Mouse (Mus musculus) heart, embryonic 11.5 days (tissue): ENCODE measurements at regions not wholly inside any gene's neighbourhood (a gene's known extent, or its start where the extent isn't known, plus 50 kb on each side); places are given as distances from the start of the nearest gene placed in this dataset.

Experiments
- ATAC-seq: fragments of 200-750 bp; cut with Nextera tagmentation; replicated peaks from 2 replicates; pipeline ENCODE4 v1.8.0; 2017; ENCODE audit warnings: moderate library complexity; ENCODE audit not compliant: insufficient number of reproducible peaks, low FRiP score, low TSS enrichment
- H3K27ac ChIP-seq: fragments of 300-500 bp; sonication (generic); 2 replicates; pipeline ENCODE4 v1.5.1; 2014; ENCODE audit warnings: mild to moderate bottlenecking, low read depth, low read length
- H3K27me3 ChIP-seq: fragments of 300-500 bp; sonication (generic); 2 replicates; pipeline ENCODE4 v1.6.1; 2014; ENCODE audit warnings: mild to moderate bottlenecking, low read length, mixed read lengths; ENCODE audit not compliant: control insufficient read depth, insufficient read depth
- H3K36me3 ChIP-seq: fragments of 300-500 bp; sonication (generic); 2 replicates; pipeline ENCODE4 v1.6.1; 2014; ENCODE audit warnings: mild to moderate bottlenecking, low read length, moderate library complexity, mixed read lengths; ENCODE audit not compliant: control insufficient read depth, insufficient read depth
- H3K4me1 ChIP-seq: fragments of 300-500 bp; sonication (generic); 2 replicates; pipeline ENCODE4 v1.6.1; 2014; ENCODE audit warnings: low read length; ENCODE audit not compliant: control insufficient read depth, insufficient read depth
- H3K4me2 ChIP-seq: fragments of 300-500 bp; sonication (generic); 2 replicates; pipeline ENCODE4 v1.6.1; 2014; ENCODE audit warnings: mild to moderate bottlenecking, moderate library complexity
- H3K4me3 ChIP-seq: fragments of 300-500 bp; sonication (generic); 2 replicates; pipeline ENCODE4 v1.5.1; 2014; ENCODE audit warnings: low read depth, low read length
- H3K9ac ChIP-seq: fragments of 300-500 bp; sonication (generic); 2 replicates; pipeline ENCODE4 v1.6.1; 2014; ENCODE audit warnings: mild to moderate bottlenecking, low read depth, low read length, moderate library complexity
- H3K9me3 ChIP-seq: fragments of 300-500 bp; sonication (generic); replicated peaks from 2 replicates; pipeline ENCODE4 v1.6.1; 2016; ENCODE audit warnings: low read length; ENCODE audit not compliant: control insufficient read depth
- WGBS: fragments of 180-500 bp; shearing (Covaris S2); extraction: QIAGEN DNeasy Blood & Tissue Kit; methylation state at CpG from one replicate; pipeline ENCODE4 v1.1.7; 2014; ENCODE audit not compliant: insufficient replicate concordance; 5-methylcytosine and 5-hydroxymethylcytosine counted together

DNA sequence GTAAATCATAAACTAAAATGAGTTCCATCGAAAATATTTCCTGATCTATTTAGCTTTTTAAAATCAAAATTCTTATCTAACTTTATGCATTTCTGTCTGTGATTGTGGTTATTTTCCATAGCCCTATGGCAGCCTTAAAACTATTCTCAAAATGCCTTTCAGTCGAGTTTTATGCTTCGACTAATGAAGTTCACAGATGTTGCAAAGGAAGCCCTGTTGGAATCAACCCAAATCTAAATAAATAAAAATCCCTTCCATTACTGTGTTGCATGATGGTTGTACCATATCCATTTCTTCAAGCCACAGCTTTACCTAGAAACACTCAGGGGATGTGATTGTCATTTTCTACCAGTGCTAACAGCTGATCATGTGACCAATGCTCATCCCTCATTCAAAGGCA is 585.6 kb upstream of the N6amt1 start:
- 82% methylated on average over 3 of the region's 3 CpGs for WGBS
- no peak for ATAC-seq
- Histone ChIP-seq H3K4me3 (no peak overlapping the region), H3K27me3 (no peaks in the 10 kb centered on the region), H3K9me3 (no peaks in the 10 kb centered on the region), H3K36me3 (no peaks in the 10 kb centered on the region), H3K27ac (no peak overlapping the region), H3K9ac (no peak overlapping the region), H3K4me2 (no peak overlapping the region), H3K4me1 (no peaks in the 10 kb centered on the region)

DNA sequence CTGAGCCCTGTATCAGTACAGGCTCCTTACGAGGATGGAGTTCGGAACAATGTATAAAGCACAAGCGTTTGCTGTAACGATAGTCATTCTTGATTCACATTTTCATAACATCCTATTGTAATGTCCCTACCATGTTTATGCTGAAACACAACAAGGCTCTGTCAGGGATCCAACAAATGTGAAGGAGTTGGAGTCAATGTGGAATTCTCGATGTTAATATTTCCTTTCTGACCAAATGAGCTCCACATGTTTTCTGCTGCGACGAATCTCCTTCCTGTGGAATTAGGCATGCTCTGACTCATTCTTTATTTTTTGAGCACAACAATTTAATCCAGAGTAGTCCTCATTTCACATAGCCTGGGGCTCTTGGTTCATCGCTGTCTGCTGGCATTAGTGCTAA is 588.0 kb upstream of the N6amt1 start:
- Histone ChIP-seq H3K36me3 (no peaks in the 10 kb centered on the region), H3K27ac (no peak overlapping the region), H3K9me3 (no peaks in the 10 kb centered on the region), H3K4me3 (no peak overlapping the region), H3K4me2 (no peak overlapping the region), H3K9ac (no peak overlapping the region), H3K27me3 (no peaks in the 10 kb centered on the region), H3K4me1 (no peaks in the 10 kb centered on the region)
- WGBS = 86% methylated on average over 8 of the region's 8 CpGs
- ATAC-seq = no peak

GRCm38 (mm10) chr16:86741236-86741635 is 612.7 kb upstream of the N6amt1 start:
- Histone ChIP-seq H3K27me3 (no peaks in the 10 kb centered on the region), H3K4me3 (no peak overlapping the region), H3K9me3 (no peaks in the 10 kb centered on the region), H3K4me1 (no peaks in the 10 kb centered on the region), H3K9ac (no peak overlapping the region), H3K36me3 (no peaks in the 10 kb centered on the region), H3K27ac (no peak overlapping the region), H3K4me2 (no peak overlapping the region)
- ATAC-seq = no peak
- WGBS = 82% methylated on average over 5 of the region's 5 CpGs

- 17% methylated on average over 5 of the region's 5 CpGs for WGBS
- Histone ChIP-seq H3K27ac (no peak overlapping the region), H3K4me1 (no peaks in the 10 kb centered on the region; the same call in 1 of the 2 replicates), H3K9ac (no peak overlapping the region), H3K4me3 (no peak overlapping the region), H3K4me2 (no peak overlapping the region), H3K9me3 (no peaks in the 10 kb centered on the region), H3K27me3 (no peaks in the 10 kb centered on the region), H3K36me3 (no peaks in the 10 kb centered on the region)
- ATAC-seq = peak; percentile 75
Observed at GRCm38 (mm10) chr16:86718982-86719771, 634.8 kb upstream of the N6amt1 start.

DNA sequence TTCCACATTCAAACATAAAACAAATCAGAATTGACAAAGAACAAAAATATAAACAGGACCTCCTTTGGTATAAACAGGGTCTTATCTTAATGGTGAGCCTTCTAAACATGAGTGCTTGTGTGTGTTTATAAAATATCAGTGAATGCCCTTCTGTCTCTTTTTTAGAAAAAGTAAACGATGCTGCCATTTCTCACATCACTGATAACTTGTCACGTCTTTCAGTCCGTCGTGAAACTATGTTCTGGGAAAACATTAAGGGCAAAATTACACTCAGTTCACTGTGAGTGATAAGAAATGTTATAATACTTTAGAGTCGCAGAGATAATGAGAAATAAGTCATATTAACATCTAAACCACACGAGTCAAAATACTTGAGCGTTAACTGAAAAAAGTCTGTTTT is 635.6 kb upstream of the N6amt1 start:
- 44% methylated on average over 7 of the region's 7 CpGs for WGBS
- Histone ChIP-seq H3K9me3 (no peaks in the 10 kb centered on the region), H3K4me1 (no peaks in the 10 kb centered on the region; the same call in 1 of the 2 replicates), H3K4me3 (no peak overlapping the region), H3K27ac (no peak overlapping the region), H3K36me3 (no peaks in the 10 kb centered on the region), H3K27me3 (no peaks in the 10 kb centered on the region), H3K9ac (no peak overlapping the region), H3K4me2 (no peak overlapping the region)
- ATAC-seq = no peak

DNA sequence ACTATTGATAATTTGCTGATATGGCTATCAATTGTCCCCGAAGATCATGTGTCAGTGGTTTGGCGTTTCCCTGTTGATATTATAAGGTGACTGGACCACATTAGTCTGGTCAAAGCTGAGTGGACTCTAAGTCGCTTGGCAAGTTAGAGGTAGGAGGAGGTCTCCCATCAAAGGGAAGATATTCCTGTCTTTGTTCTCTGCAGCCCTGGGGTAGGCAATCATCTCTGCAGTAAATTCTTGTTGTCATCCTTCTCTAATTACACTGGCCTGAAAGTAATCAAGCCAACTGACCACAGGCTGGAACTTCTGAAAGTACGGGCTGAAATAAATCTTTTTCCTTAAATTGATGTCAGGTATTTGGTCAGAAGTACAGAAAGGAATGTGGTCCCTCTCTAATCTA is 652.3 kb upstream of the N6amt1 start:
- H3K4me1 ChIP-seq = no peaks in the 10 kb centered on the region
- no peak overlapping the region for H3K27ac ChIP-seq
- WGBS = 61% methylated on average over 4 of the region's 4 CpGs
- H3K4me2 ChIP-seq = no peak overlapping the region
- H3K9me3 ChIP-seq = no peaks in the 10 kb centered on the region
- no peak for ATAC-seq
- no peaks in the 10 kb centered on the region for H3K36me3 ChIP-seq
- no peak overlapping the region for H3K4me3 ChIP-seq
- no peaks in the 10 kb centered on the region for H3K27me3 ChIP-seq
- H3K9ac ChIP-seq = no peak overlapping the region

DNA sequence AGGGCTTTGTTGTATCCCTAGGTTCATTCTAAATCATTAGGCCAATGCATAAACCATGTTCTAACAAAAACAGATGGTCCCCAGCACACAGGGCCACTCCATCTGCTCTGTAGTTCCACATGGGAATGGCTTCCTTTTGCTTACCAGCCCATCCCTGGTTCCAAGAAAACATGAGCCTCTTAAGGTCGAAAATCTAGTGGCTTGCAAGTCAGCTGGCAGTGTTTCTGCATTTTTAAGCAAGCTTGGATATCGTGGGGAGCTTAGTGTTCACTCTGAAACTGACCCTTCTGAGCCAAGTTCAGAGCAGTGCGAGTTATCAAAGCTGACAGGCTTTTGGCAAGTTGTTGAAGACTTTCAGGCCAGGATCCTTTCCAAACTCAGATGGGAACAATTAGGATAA is 659.5 kb upstream of the N6amt1 start:
- Histone ChIP-seq H3K9ac (no peak overlapping the region), H3K27me3 (no peaks in the 10 kb centered on the region), H3K4me3 (no peak overlapping the region), H3K27ac (0 out of 2 replicates have a peak overlapping the region, but pooled peaks have one; percentile 35), H3K4me2 (no peak overlapping the region), H3K4me1 (peaks cover 3% of the 10 kb centered on the region; the same call in 1 of the 2 replicates), H3K36me3 (no peaks in the 10 kb centered on the region), H3K9me3 (no peaks in the 10 kb centered on the region)
- no peak; the same call in 1 of the 2 replicates for ATAC-seq
- 13% methylated on average over 3 of the region's 3 CpGs for WGBS

DNA sequence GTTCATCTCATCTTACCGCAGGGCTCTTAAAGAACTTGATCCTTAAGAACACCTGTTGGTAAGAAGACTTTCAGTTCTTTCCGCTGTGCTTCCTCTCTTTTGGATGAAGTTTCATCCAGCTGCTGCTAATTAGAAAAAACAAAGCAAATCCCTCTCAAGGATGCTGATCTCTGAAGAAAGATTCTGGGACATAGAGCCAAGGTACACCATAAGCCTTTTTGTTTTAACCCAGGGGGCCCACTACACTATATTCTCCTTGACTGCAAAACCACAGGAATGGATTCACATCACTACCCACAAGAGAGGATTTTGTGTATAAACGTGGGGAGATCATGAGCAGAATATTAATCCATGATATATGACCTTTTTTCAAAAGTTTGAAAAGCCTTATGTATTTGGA is 694.8 kb upstream of the N6amt1 start:
- H3K4me3 ChIP-seq = no peak overlapping the region
- H3K4me2 ChIP-seq = no peak overlapping the region
- H3K4me1 ChIP-seq = no peaks in the 10 kb centered on the region
- H3K36me3 ChIP-seq = no peaks in the 10 kb centered on the region
- no peaks in the 10 kb centered on the region for H3K9me3 ChIP-seq
- no peak for ATAC-seq
- H3K9ac ChIP-seq = no peak overlapping the region
- H3K27me3 ChIP-seq = no peaks in the 10 kb centered on the region
- WGBS = 63% methylated on average over 3 of the region's 3 CpGs
- H3K27ac ChIP-seq = no peak overlapping the region

DNA sequence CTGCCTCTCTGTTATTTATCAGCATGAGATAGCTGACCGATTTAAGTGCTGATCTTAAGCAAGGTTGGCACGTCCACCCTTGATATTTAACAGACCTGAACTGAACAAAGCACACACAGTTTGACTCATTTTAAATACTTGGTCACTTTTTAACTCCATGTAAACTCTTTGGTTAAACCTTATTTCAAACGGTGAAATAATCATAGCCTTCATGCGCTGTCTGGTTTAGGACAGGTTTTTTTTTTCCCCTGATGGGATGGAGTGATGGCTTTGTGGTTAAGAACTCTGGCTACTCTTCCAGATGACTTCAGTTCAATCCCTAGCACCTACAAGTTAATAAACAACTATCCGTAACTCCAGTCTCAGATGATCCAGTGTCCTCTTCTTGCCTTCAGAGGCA is 706.7 kb upstream of the N6amt1 start:
- Histone ChIP-seq H3K27ac (no peak overlapping the region), H3K4me3 (no peak overlapping the region), H3K9ac (no peak overlapping the region), H3K4me2 (no peak overlapping the region), H3K36me3 (no peaks in the 10 kb centered on the region), H3K4me1 (0 out of 2 replicates have a peak, but pooled peaks cover 2% of the 10 kb centered on the region), H3K9me3 (no peaks in the 10 kb centered on the region), H3K27me3 (no peaks in the 10 kb centered on the region)
- ATAC-seq = no peak
- 60% methylated on average over 5 of the region's 5 CpGs for WGBS
